Mouse (Mus musculus): ENCODE data around the gene Tubg1. TPM values are rescaled to one million over a fixed set of nuclear protein-coding genes. Genes with fewer than 3 reads are reported as not detected.

Gene Tubg1
- polyA plus RNA-seq (2012; rRNA removed) (32.4 and 36.8 TPM in 2 replicates), polyA plus RNA-seq (2014; fragmentation: Nextera tagmentation; extraction: Ambion mirVana) (52.5 and 52.7 TPM in 2 replicates)

GRCm38 (mm10) chr11:101119761-101120544 is at the start of gene Tubg1, which contains the start of gene Retreg3:
Gene Tubg1 (plus strand): TSS chr11:101119938.
Gene Retreg3 (minus strand): TSS chr11:101119893.
- DNase-seq (ENCODE audit: low spot score) (peak; percentile 99), ATAC-seq (ENCODE audit: low FRiP score, low read depth) (peak; percentile 96)
- Histone ChIP-seq H3K9me3 (ENCODE audit: control insufficient read depth, low read length) (no peaks in the 10 kb centered on the region), H3K4me3 (replicated peaks; ENCODE audit: low read length) (peak within 1 kb of the TSS; percentile 91), H3K27ac (replicated peaks; ENCODE audit: low read depth, low read length) (peak within 1 kb of the TSS; percentile 88), H3K4me2 (replicated peaks; ENCODE audit: low read depth, low read length, severe bottlenecking) (peak within 1 kb of the TSS; percentile 88), H3K4me1 (ENCODE audit: control insufficient read depth, insufficient read depth, low read length) (peaks cover 18% of the 10 kb centered on the region), H3K36me3 (ENCODE audit: control insufficient read depth, insufficient read depth, low read length) (peaks cover 23% of the 10 kb centered on the region), H3K9ac (ENCODE audit: low read depth, low read length, severe bottlenecking) (peak within 1 kb of the TSS; percentile 83), H3K27me3 (ENCODE audit: control insufficient read depth, insufficient read depth, low read length) (no peaks in the 10 kb centered on the region)
- peak; percentile 97; the same call in 1 of the 2 replicates for TF ChIP-seq POLR2A (IDR thresholded peaks at IDR 0.05; ENCODE audit: borderline replicate concordance, extremely low read depth, insufficient read depth, insufficient read length)
- under 1% methylated on average over 57 of the region's 61 CpGs for WGBS

GRCm38 (mm10) chr11:101070189-101070527 is 49.6 kb upstream of the Tubg1 start:
- Histone ChIP-seq H3K27ac (replicated peaks; ENCODE audit: low read depth, low read length) (no peak overlapping the region), H3K4me3 (replicated peaks; ENCODE audit: low read length) (peak overlapping the region; percentile 73), H3K9ac (ENCODE audit: low read depth, low read length, severe bottlenecking) (peak overlapping the region; percentile 70), H3K4me1 (ENCODE audit: control insufficient read depth, insufficient read depth, low read length) (0 out of 2 replicates have a peak, but pooled peaks cover 6% of the 10 kb centered on the region), H3K36me3 (ENCODE audit: control insufficient read depth, insufficient read depth, low read length) (no peaks in the 10 kb centered on the region), H3K9me3 (ENCODE audit: control insufficient read depth, low read length) (no peaks in the 10 kb centered on the region), H3K27me3 (ENCODE audit: control insufficient read depth, insufficient read depth, low read length) (0 out of 2 replicates have a peak, but pooled peaks cover 3% of the 10 kb centered on the region), H3K4me2 (replicated peaks; ENCODE audit: low read depth, low read length, severe bottlenecking) (peak overlapping the region; percentile 99)
- ATAC-seq (ENCODE audit: low FRiP score, low read depth): peak; percentile 55
- DNase-seq (ENCODE audit: low spot score): no peak
- TF ChIP-seq POLR2A (IDR thresholded peaks at IDR 0.05; ENCODE audit: borderline replicate concordance, extremely low read depth, insufficient read depth, insufficient read length): no peak
- 0% methylated on average over 18 of the region's 36 CpGs for WGBS

GRCm38 (mm10) chr11:101070987-101071386 is 48.8 kb upstream of the Tubg1 start:
- Histone ChIP-seq H3K4me2 (replicated peaks; ENCODE audit: low read depth, low read length, severe bottlenecking) (no peak overlapping the region), H3K4me3 (replicated peaks; ENCODE audit: low read length) (no peak overlapping the region), H3K36me3 (ENCODE audit: control insufficient read depth, insufficient read depth, low read length) (no peaks in the 10 kb centered on the region), H3K9ac (ENCODE audit: low read depth, low read length, severe bottlenecking) (no peak overlapping the region; the same call in 1 of the 2 replicates), H3K9me3 (ENCODE audit: control insufficient read depth, low read length) (no peaks in the 10 kb centered on the region), H3K4me1 (ENCODE audit: control insufficient read depth, insufficient read depth, low read length) (0 out of 2 replicates have a peak, but pooled peaks cover 6% of the 10 kb centered on the region), H3K27me3 (ENCODE audit: control insufficient read depth, insufficient read depth, low read length) (0 out of 2 replicates have a peak, but pooled peaks cover 3% of the 10 kb centered on the region), H3K27ac (replicated peaks; ENCODE audit: low read depth, low read length) (no peak overlapping the region)
- DNase-seq (ENCODE audit: low spot score) (no peak), ATAC-seq (ENCODE audit: low FRiP score, low read depth) (no peak)
- WGBS: 73% methylated on average over 6 of the region's 6 CpGs
- TF ChIP-seq POLR2A (IDR thresholded peaks at IDR 0.05; ENCODE audit: borderline replicate concordance, extremely low read depth, insufficient read depth, insufficient read length): no peak

GRCm38 (mm10) chr11:101071810-101072428 is 47.8 kb upstream of the Tubg1 start:
- H3K36me3 ChIP-seq (ENCODE audit: control insufficient read depth, insufficient read depth, low read length): no peaks in the 10 kb centered on the region
- TF ChIP-seq POLR2A (IDR thresholded peaks at IDR 0.05; ENCODE audit: borderline replicate concordance, extremely low read depth, insufficient read depth, insufficient read length): no peak
- no peak overlapping the region for H3K4me3 ChIP-seq (replicated peaks; ENCODE audit: low read length)
- DNase-seq (ENCODE audit: low spot score) (no peak), ATAC-seq (ENCODE audit: low FRiP score, low read depth) (no peak)
- WGBS: 73% methylated on average over 14 of the region's 14 CpGs
- no peak overlapping the region for H3K4me2 ChIP-seq (replicated peaks; ENCODE audit: low read depth, low read length, severe bottlenecking)
- H3K9me3 ChIP-seq (ENCODE audit: control insufficient read depth, low read length): no peaks in the 10 kb centered on the region
- H3K9ac ChIP-seq (ENCODE audit: low read depth, low read length, severe bottlenecking): no peak overlapping the region
- 0 out of 2 replicates have a peak, but pooled peaks cover 6% of the 10 kb centered on the region for H3K4me1 ChIP-seq (ENCODE audit: control insufficient read depth, insufficient read depth, low read length)
- H3K27me3 ChIP-seq (ENCODE audit: control insufficient read depth, insufficient read depth, low read length): 0 out of 2 replicates have a peak, but pooled peaks cover 3% of the 10 kb centered on the region
- H3K27ac ChIP-seq (replicated peaks; ENCODE audit: low read depth, low read length): no peak overlapping the region

GRCm38 (mm10) chr11:101078121-101078520 is 41.6 kb upstream of the Tubg1 start, which contains the start of gene Hsd17b1:
Gene Hsd17b1 (plus strand): TSS chr11:101078411.
- Histone ChIP-seq H3K9ac (ENCODE audit: low read depth, low read length, severe bottlenecking) (no peak within 1 kb of the TSS), H3K36me3 (ENCODE audit: control insufficient read depth, insufficient read depth, low read length) (no peaks in the 10 kb centered on the region), H3K27ac (replicated peaks; ENCODE audit: low read depth, low read length) (no peak within 1 kb of the TSS), H3K4me2 (replicated peaks; ENCODE audit: low read depth, low read length, severe bottlenecking) (no peak within 1 kb of the TSS), H3K4me1 (ENCODE audit: control insufficient read depth, insufficient read depth, low read length) (peaks cover 3% of the 10 kb centered on the region; the same call in 1 of the 2 replicates), H3K4me3 (replicated peaks; ENCODE audit: low read length) (0 out of 2 replicates have a peak within 1 kb of the TSS, but pooled peaks have one; percentile 15), H3K27me3 (ENCODE audit: control insufficient read depth, insufficient read depth, low read length) (peaks cover 34% of the 10 kb centered on the region), H3K9me3 (ENCODE audit: control insufficient read depth, low read length) (no peaks in the 10 kb centered on the region)
- no peak for TF ChIP-seq POLR2A (IDR thresholded peaks at IDR 0.05; ENCODE audit: borderline replicate concordance, extremely low read depth, insufficient read depth, insufficient read length)
- WGBS: 66% methylated on average over 9 of the region's 9 CpGs
- ATAC-seq (ENCODE audit: low FRiP score, low read depth) (no peak), DNase-seq (ENCODE audit: low spot score) (no peak)
